Mouse (Mus musculus) ES-E14 (cell line): ENCODE results near the gene Notch2.

ENCODE experiments used
- CHD2 ChIP-seq: IDR thresholded peaks from 2 replicates; pipeline ENCODE4 v1.6.1; 2014; ENCODE audit warnings: mild to moderate bottlenecking, low read depth, low read length, inconsistent platforms
- HCFC1 ChIP-seq: IDR thresholded peaks from 2 replicates; pipeline ENCODE4 v1.6.1; 2012; ENCODE audit warnings: low read length, inconsistent platforms, borderline replicate concordance; ENCODE audit not compliant: insufficient read depth
- MAFK ChIP-seq: IDR thresholded peaks from 2 replicates; pipeline ENCODE4 v1.6.1; 2014; ENCODE audit warnings: mild to moderate bottlenecking, low read depth, low read length, inconsistent platforms; ENCODE audit not compliant: insufficient read depth
- ZC3H11A ChIP-seq: IDR thresholded peaks from 2 replicates; pipeline ENCODE4 v1.6.1; 2012; ENCODE audit warnings: low read depth, mild to moderate bottlenecking, inconsistent platforms, low read length, borderline replicate concordance
- ZNF384 ChIP-seq: IDR thresholded peaks from 2 replicates; pipeline ENCODE4 v1.6.1; 2012; ENCODE audit warnings: low read depth, low read length, inconsistent platforms

GRCm38 (mm10) chr3:98077866-98078265 lies 64.5 kb downstream of the Notch2 start:
- no peak for TF ChIP-seq MAFK
- TF ChIP-seq CHD2: no peak
- TF ChIP-seq HCFC1: no peak
- TF ChIP-seq ZNF384: no peak
- no peak for TF ChIP-seq ZC3H11A
